Mouse (Mus musculus) kidney, adult 11 months (tissue): ENCODE data around the gene Mtus2.

Experiments used
- DNase-seq: peaks from one replicate; pipeline ENCODE4 v3.0.0; 2022

Mtus2 gene

GRCm38 (mm10) chr5:148052846-148053608 lies 95.9 kb downstream of the Mtus2 start:
- no peak for DNase-seq

DNA sequence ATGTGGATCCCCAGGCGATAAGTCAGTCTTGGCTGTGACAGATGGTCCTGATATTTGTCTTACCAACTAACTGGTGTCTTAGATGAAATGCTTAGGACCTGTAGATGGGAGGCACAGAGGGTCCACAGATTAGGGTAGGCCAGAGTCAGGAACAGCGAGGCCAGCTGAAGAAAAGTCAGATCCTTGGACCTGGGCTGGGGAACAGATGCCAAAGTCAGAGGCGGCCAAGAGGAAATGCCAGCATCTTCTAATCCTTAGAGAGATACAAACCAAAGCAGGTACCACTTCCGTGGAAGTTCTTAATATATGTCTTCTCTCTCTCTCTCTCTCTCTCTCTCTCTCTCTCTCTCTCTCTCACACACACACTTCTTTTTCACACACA lies 96.5 kb downstream of the Mtus2 start:
- DNase-seq = no peak

- no peak for DNase-seq
Observed at GRCm38 (mm10) chr5:148056831-148057230, 99.7 kb downstream of the Mtus2 start.

DNA sequence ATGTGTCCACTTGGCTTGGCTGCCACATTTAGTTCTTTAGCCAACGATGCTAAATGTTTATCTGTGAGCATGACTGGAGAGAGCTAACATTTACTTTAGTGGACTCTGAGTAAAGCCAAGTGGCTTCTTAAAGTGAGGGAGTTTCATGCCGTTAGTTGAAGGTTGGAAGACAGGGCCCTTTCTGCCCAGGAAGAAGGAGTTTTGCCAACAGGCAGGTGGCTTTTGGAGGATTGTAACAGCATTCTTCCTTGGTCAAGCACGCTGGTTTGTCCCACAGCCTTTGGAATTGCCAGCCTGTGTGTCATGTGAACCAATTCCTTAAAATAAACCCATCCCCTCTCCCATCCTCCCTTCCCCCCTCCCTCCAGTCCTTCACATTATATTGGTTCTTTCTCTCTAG lies 100.3 kb downstream of the Mtus2 start:
- no peak for DNase-seq

GRCm38 (mm10) chr5:148059339-148059738 lies 102.2 kb downstream of the Mtus2 start:
- DNase-seq = no peak

GRCm38 (mm10) chr5:148061869-148062268 lies 104.7 kb downstream of the Mtus2 start:
- no peak for DNase-seq

GRCm38 (mm10) chr5:148063745-148064144 lies 106.6 kb downstream of the Mtus2 start:
- DNase-seq = no peak

- DNase-seq = no peak
Observed at GRCm38 (mm10) chr5:148065251-148065650, 108.1 kb downstream of the Mtus2 start.

GRCm38 (mm10) chr5:148069909-148070308 lies 112.8 kb downstream of the Mtus2 start:
- no peak for DNase-seq

DNA sequence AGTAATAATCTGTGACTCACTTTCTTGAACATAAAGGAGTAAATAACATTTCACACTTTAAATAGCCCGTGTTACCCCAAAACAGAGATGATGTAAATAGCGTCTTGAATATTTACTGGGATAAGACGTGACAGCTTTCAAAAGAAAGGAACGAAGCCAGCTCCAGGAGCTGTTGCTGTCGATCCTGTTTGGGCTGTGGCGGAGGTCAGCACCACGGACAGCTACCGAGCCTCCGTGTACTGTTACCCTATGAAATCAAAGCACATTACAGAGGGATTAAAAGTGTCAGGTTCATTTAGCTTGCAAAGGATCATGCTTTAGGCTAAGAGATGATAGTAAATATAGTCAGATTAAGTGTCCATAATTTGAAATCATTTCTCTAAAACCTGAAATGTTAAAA lies 114.7 kb downstream of the Mtus2 start:
- no peak for DNase-seq

DNA sequence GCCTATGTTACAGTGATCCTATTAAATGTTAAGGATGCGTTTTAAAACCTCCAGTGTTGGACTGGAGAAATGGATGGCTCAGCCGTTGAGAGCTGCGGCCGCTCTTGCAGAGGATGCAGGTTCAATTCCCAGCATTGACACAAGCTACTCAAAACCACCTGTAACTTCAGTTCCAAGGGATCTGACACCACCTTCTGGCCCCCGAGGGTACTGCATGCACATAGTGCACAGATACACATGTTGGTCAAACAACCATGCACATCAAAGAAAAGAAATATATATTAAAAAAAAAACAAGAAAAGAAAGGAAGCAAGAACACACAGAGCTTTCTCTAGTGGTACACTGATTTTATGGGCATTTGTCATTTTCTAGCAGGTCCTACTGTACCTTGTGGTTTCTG lies 116.3 kb downstream of the Mtus2 start:
- DNase-seq = no peak

DNA sequence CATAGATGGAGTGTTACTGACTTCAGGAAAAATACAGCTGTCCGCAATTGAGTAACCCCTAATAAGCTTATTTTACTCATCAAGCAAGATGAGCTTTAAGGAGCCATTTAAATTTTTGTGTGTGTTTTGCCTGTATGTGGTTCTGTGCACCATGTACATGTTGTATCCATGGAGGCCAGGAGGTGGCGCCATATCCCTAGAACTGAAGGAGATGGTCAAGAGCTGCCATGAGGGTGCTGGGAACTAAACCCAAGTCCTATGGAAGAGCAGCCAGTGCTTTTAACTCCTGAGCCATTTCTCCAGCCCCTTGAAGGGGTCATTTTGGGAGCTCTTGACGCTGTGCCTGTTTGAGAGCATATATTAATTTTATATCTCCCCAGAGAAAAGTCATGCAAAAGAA lies 122.6 kb downstream of the Mtus2 start:
- DNase-seq = no peak

- DNase-seq = no peak
Observed at GRCm38 (mm10) chr5:148083541-148083940, 126.4 kb downstream of the Mtus2 start.

DNA sequence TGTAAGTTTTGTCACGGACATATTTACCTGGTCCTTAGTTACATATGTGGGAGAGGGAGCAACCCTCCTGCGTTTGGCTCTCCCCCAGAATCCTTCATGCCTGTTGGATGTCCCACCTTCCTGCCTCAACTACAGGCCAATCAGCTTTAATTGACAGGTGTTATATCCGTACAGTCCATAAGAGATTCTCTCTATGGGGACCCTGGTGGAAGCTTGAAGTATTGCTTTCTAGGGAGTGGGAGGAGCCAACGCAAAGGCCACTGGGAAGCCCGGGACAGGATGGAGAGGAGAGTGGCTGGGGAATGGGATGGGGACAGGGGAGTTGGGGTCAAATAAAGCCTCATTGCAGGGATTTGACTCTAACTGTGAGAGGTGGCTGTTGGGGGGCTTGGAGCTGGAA lies 127.6 kb downstream of the Mtus2 start:
- DNase-seq = no peak

DNA sequence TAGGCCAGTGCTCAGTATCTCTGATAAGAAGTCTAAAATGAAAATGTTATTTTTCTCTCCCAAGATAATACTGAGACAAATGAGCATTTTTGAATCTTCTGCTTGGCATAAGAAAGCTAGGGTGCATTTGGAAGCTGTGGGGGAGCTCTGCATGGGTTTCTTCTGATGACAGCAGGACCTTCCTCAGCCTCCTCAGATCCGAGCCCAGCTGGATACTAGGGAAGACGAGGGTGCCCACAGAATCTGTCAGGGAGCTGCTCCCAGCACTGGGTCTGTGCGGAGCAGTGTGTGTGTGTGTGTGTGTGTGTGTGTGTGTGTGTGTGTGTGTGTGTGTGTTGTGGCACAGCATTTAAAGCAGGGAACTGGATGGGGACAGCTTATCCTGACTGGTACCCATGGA lies 130.7 kb downstream of the Mtus2 start:
- no peak for DNase-seq

DNA sequence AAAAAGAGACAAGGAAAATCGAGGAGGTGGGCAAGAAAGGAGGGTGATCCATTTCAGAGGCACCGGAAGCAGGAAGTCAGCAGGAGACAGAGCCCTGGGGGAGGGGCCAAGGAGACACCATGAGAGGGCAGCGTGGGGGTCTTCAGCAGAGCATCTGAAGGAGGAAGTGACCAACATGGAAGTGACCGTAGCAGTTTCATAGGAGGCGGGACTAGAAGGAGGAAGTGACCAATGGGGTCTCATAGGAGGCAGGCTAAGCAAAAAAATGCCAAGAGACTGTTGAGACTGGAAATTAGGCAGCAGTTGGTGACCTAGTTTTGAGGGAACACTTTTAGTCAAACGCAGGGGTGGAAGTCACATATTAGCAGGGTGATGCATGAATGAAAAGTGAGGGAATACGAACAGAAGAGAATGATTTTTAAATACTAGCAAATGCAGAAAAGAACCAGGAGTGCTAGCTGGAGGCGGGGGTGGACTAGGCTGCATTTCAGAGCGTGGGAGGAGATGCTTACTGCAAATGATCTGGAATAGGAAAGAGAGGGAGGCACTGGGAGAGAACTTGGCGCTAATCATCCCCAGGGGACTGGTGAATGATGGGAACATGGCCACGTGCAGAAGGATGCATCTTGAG lies 133.2 kb downstream of the Mtus2 start:
- DNase-seq = no peak

DNA sequence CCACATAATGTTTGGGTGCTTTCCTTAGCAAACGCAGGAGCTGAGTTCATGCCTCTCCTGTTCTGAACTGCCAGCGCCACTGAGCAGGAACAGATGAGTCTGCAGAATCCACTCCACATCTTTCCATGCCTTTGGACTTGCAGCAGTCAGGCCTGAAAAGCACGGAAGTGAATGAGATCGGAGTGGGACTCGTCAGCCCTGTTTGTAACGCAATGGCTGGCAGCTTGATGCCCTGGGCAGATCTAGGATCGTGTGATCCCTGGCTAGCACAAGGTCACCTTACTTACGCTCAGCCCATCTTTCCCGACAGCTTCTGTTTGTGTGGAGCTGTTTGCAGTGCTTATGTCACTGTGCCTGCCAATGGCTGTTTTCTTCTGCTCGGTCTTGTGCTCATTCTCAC lies 137.5 kb downstream of the Mtus2 start:
- DNase-seq = no peak

- no peak for DNase-seq
Observed at GRCm38 (mm10) chr5:148099356-148099755, 142.2 kb downstream of the Mtus2 start.

DNA sequence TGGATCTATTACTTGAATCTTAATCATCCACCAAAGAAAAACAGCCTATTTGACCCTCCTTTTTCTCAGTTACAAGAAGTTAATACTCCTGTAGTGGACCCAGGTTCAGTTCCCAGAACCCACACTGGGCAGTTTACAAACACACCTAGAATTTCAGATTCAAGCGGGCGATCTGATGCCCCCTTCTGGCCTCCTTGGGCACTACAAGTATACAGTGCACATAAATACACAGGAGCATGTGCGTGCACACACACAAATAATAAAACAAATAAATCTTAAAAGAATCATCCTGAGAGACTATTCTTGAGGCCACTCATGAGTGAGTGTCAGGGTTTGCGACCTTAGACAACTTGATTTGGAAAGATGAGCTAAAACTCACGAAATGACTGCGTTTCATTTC lies 150.2 kb downstream of the Mtus2 start:
- no peak for DNase-seq

GRCm38 (mm10) chr5:148107890-148108289 lies 150.8 kb downstream of the Mtus2 start:
- DNase-seq = no peak

DNA sequence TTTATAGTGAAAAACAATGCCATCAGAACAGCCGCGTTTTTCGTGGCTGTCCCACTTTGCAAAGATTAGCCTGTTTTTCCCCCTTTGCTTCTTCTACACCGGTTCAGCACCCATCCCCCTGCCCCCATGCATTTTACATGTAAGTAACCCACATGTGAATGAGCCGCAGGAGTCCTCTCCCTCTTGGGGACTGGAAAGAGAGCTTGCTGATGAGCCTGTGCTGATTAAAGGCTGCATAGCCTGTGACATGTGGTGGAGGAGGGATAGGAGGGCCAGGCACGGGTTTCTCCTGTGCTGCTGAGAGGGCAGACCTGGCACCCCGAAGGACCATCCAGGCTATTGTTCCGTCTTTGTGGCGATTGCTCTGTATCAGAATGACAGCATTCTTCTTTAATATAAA lies 151.2 kb downstream of the Mtus2 start:
- DNase-seq = no peak

GRCm38 (mm10) chr5:148115207-148115817 lies 158.2 kb downstream of the Mtus2 start:
- DNase-seq = no peak

DNA sequence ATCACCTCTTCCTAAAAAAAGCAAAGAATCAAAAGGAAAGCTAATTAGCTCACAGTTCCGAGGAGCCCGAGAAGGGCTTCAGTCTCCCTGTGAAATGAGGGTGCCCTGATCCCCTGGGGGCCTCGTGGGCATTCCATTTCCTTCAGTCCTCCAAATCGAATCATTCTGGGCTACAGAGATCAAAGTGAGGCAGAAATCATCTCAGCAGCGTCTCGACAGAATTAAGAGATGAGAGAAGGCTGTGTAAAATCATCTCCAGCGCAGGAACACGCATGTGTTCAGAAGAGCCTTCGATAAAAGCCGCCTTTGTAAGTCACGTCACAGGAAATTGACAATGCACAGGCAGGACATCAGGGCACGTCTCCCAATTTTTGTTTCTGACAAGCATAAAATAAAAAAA lies 167.2 kb downstream of the Mtus2 start:
- DNase-seq = no peak

- no peak for DNase-seq
Observed at GRCm38 (mm10) chr5:148130691-148131457, 173.8 kb downstream of the Mtus2 start.
